Mouse (Mus musculus): ENCODE data around the gene Ilk. TPM values are rescaled to one million over a fixed set of nuclear protein-coding genes. Genes with fewer than 3 reads are reported as not detected.
"Not testable (repeated sequence)": the region's sequence is repeated elsewhere in the genome, so short reads cannot be mapped to it uniquely, and the experiment has no call there.

The Ilk gene
- polyA plus RNA-seq, 1 experiment from 2014 or later, result 264 TPM

- no peak overlapping the region for H3K4me2 ChIP-seq (replicated peaks; ENCODE audit: low read depth, low read length)
- WGBS, result 60% methylated on average over 6 of the region's 6 CpGs
- no peaks in the 10 kb centered on the region for H3K9me3 ChIP-seq (ENCODE audit: control insufficient read depth, low read length)
- no peaks in the 10 kb centered on the region for H3K27me3 ChIP-seq (ENCODE audit: control insufficient read depth, insufficient read depth, low read length)
- H3K4me1 ChIP-seq (replicated peaks; ENCODE audit: control insufficient read depth, insufficient read depth, low read length), result no peaks in the 10 kb centered on the region
- H3K9ac ChIP-seq (ENCODE audit: low read depth, low read length), result no peak overlapping the region
- DNase-seq (ENCODE audit: low spot score) (no peak), ATAC-seq (ENCODE audit: low FRiP score) (0 out of 2 replicates have a peak, but pooled peaks have one; percentile 8)
- peaks cover 2% of the 10 kb centered on the region; the same call in 1 of the 2 replicates for H3K36me3 ChIP-seq (ENCODE audit: control insufficient read depth, insufficient read depth, low read length)
- no peak overlapping the region for H3K4me3 ChIP-seq (ENCODE audit: low read depth, low read length)
- H3K27ac ChIP-seq (ENCODE audit: low read depth, low read length), result no peak overlapping the region
These were observed 7.5 kb upstream of the Ilk start for GRCm38 (mm10) chr7:105728701-105729428.

GRCm38 (mm10) chr7:105733836-105734235 lies 2.6 kb upstream of the Ilk start:
- Histone ChIP-seq H3K9me3 (ENCODE audit: control insufficient read depth, low read length) (no peaks in the 10 kb centered on the region), H3K4me3 (ENCODE audit: low read depth, low read length) (no peak overlapping the region), H3K4me2 (replicated peaks; ENCODE audit: low read depth, low read length) (no peak overlapping the region), H3K27me3 (ENCODE audit: control insufficient read depth, insufficient read depth, low read length) (no peaks in the 10 kb centered on the region), H3K36me3 (ENCODE audit: control insufficient read depth, insufficient read depth, low read length) (peaks cover 2% of the 10 kb centered on the region; the same call in 1 of the 2 replicates), H3K4me1 (replicated peaks; ENCODE audit: control insufficient read depth, insufficient read depth, low read length) (peaks cover 4% of the 10 kb centered on the region; the same call in 1 of the 2 replicates), H3K9ac (ENCODE audit: low read depth, low read length) (no peak overlapping the region), H3K27ac (ENCODE audit: low read depth, low read length) (no peak overlapping the region)
- WGBS, result 97% methylated on average over 11 of the region's 11 CpGs
- ATAC-seq (ENCODE audit: low FRiP score), result no peak
- DNase-seq (ENCODE audit: low spot score), result no peak

GRCm38 (mm10) chr7:105734826-105735225 lies 1.6 kb upstream of the Ilk start:
- Histone ChIP-seq H3K9me3 (ENCODE audit: control insufficient read depth, low read length) (no peaks in the 10 kb centered on the region), H3K36me3 (ENCODE audit: control insufficient read depth, insufficient read depth, low read length) (peaks cover 2% of the 10 kb centered on the region; the same call in 1 of the 2 replicates), H3K4me1 (replicated peaks; ENCODE audit: control insufficient read depth, insufficient read depth, low read length) (peaks cover 4% of the 10 kb centered on the region; the same call in 1 of the 2 replicates), H3K4me3 (ENCODE audit: low read depth, low read length) (no peak overlapping the region), H3K27ac (ENCODE audit: low read depth, low read length) (no peak overlapping the region), H3K27me3 (ENCODE audit: control insufficient read depth, insufficient read depth, low read length) (no peaks in the 10 kb centered on the region), H3K9ac (ENCODE audit: low read depth, low read length) (no peak overlapping the region), H3K4me2 (replicated peaks; ENCODE audit: low read depth, low read length) (no peak overlapping the region)
- ATAC-seq (ENCODE audit: low FRiP score), result no peak
- no peak for DNase-seq (ENCODE audit: low spot score)
- WGBS, result 90% methylated on average over 8 of the region's 8 CpGs

GRCm38 (mm10) chr7:105735464-105735863 lies 928 bp upstream of the Ilk start:
- not testable (repeated sequence) for H3K27me3 ChIP-seq (ENCODE audit: control insufficient read depth, insufficient read depth, low read length); H3K27ac ChIP-seq (ENCODE audit: low read depth, low read length); DNase-seq (ENCODE audit: low spot score); H3K36me3 ChIP-seq (ENCODE audit: control insufficient read depth, insufficient read depth, low read length); H3K4me1 ChIP-seq (replicated peaks; ENCODE audit: control insufficient read depth, insufficient read depth, low read length); H3K9me3 ChIP-seq (ENCODE audit: control insufficient read depth, low read length); ATAC-seq (ENCODE audit: low FRiP score)
- 62% methylated on average over 4 of the region's 4 CpGs for WGBS
- peak overlapping the region; percentile 73 for H3K4me3 ChIP-seq (ENCODE audit: low read depth, low read length)
- peak overlapping the region; percentile 61 for H3K4me2 ChIP-seq (replicated peaks; ENCODE audit: low read depth, low read length)
- peak overlapping the region; percentile 90 for H3K9ac ChIP-seq (ENCODE audit: low read depth, low read length)

- H3K36me3 ChIP-seq (ENCODE audit: control insufficient read depth, insufficient read depth, low read length), result peaks cover 2% of the 10 kb centered on the region; the same call in 1 of the 2 replicates
- peak within 1 kb of the TSS; percentile 66 for H3K27ac ChIP-seq (ENCODE audit: low read depth, low read length)
- H3K27me3 ChIP-seq (ENCODE audit: control insufficient read depth, insufficient read depth, low read length), result no peaks in the 10 kb centered on the region
- DNase-seq (ENCODE audit: low spot score) (no peak), ATAC-seq (ENCODE audit: low FRiP score) (no peak)
- H3K9me3 ChIP-seq (ENCODE audit: control insufficient read depth, low read length), result no peaks in the 10 kb centered on the region
- peaks cover 4% of the 10 kb centered on the region; the same call in 1 of the 2 replicates for H3K4me1 ChIP-seq (replicated peaks; ENCODE audit: control insufficient read depth, insufficient read depth, low read length)
- H3K4me2 ChIP-seq (replicated peaks; ENCODE audit: low read depth, low read length), result peak within 1 kb of the TSS; percentile 61
- WGBS, result under 1% methylated on average over 30 of the region's 30 CpGs
- peak within 1 kb of the TSS; percentile 90 for H3K9ac ChIP-seq (ENCODE audit: low read depth, low read length)
- peak within 1 kb of the TSS; percentile 73 for H3K4me3 ChIP-seq (ENCODE audit: low read depth, low read length)
These were observed 624 bp downstream of the Ilk start, which contains the start of gene Rrp8 for GRCm38 (mm10) chr7:105736911-105737521. TSS of gene Rrp8 (minus strand) at chr7:105737385.

- Histone ChIP-seq H3K27me3 (ENCODE audit: control insufficient read depth, insufficient read depth, low read length) (no peaks in the 10 kb centered on the region), H3K9me3 (ENCODE audit: control insufficient read depth, low read length) (no peaks in the 10 kb centered on the region), H3K36me3 (ENCODE audit: control insufficient read depth, insufficient read depth, low read length) (peaks cover 2% of the 10 kb centered on the region; the same call in 1 of the 2 replicates), H3K4me3 (ENCODE audit: low read depth, low read length) (peak overlapping the region; percentile 73), H3K4me1 (replicated peaks; ENCODE audit: control insufficient read depth, insufficient read depth, low read length) (peaks cover 4% of the 10 kb centered on the region; the same call in 1 of the 2 replicates), H3K9ac (ENCODE audit: low read depth, low read length) (peak overlapping the region; percentile 90), H3K4me2 (replicated peaks; ENCODE audit: low read depth, low read length) (peak overlapping the region; percentile 61), H3K27ac (ENCODE audit: low read depth, low read length) (no peak overlapping the region)
- no peak for ATAC-seq (ENCODE audit: low FRiP score)
- WGBS, result 32% methylated on average over 3 of the region's 3 CpGs
- DNase-seq (ENCODE audit: low spot score), result no peak
These were observed 1.3 kb downstream of the Ilk start for GRCm38 (mm10) chr7:105737648-105738047.

- Histone ChIP-seq H3K4me3 (ENCODE audit: low read depth, low read length) (no peak overlapping the region), H3K9me3 (ENCODE audit: control insufficient read depth, low read length) (no peaks in the 10 kb centered on the region), H3K4me2 (replicated peaks; ENCODE audit: low read depth, low read length) (no peak overlapping the region), H3K36me3 (ENCODE audit: control insufficient read depth, insufficient read depth, low read length) (peaks cover 2% of the 10 kb centered on the region; the same call in 1 of the 2 replicates), H3K27me3 (ENCODE audit: control insufficient read depth, insufficient read depth, low read length) (no peaks in the 10 kb centered on the region), H3K4me1 (replicated peaks; ENCODE audit: control insufficient read depth, insufficient read depth, low read length) (peaks cover 4% of the 10 kb centered on the region; the same call in 1 of the 2 replicates), H3K27ac (ENCODE audit: low read depth, low read length) (0 out of 2 replicates have a peak overlapping the region, but pooled peaks have one; percentile 20), H3K9ac (ENCODE audit: low read depth, low read length) (no peak overlapping the region)
- no peak for ATAC-seq (ENCODE audit: low FRiP score)
- no peak for DNase-seq (ENCODE audit: low spot score)
- 86% methylated on average over 2 of the region's 2 CpGs for WGBS
These were observed 1.9 kb downstream of the Ilk start for GRCm38 (mm10) chr7:105738286-105738685.

GRCm38 (mm10) chr7:105738948-105739347 lies 2.6 kb downstream of the Ilk start:
- Histone ChIP-seq H3K4me2 (replicated peaks; ENCODE audit: low read depth, low read length) (no peak overlapping the region), H3K9ac (ENCODE audit: low read depth, low read length) (no peak overlapping the region), H3K27me3 (ENCODE audit: control insufficient read depth, insufficient read depth, low read length) (no peaks in the 10 kb centered on the region), H3K4me3 (ENCODE audit: low read depth, low read length) (no peak overlapping the region), H3K27ac (ENCODE audit: low read depth, low read length) (0 out of 2 replicates have a peak overlapping the region, but pooled peaks have one; percentile 20), H3K36me3 (ENCODE audit: control insufficient read depth, insufficient read depth, low read length) (no peaks in the 10 kb centered on the region), H3K9me3 (ENCODE audit: control insufficient read depth, low read length) (no peaks in the 10 kb centered on the region), H3K4me1 (replicated peaks; ENCODE audit: control insufficient read depth, insufficient read depth, low read length) (peaks cover 4% of the 10 kb centered on the region; the same call in 1 of the 2 replicates)
- 39% methylated on average over 3 of the region's 3 CpGs for WGBS
- ATAC-seq (ENCODE audit: low FRiP score), result no peak
- DNase-seq (ENCODE audit: low spot score), result no peak
